Mouse (Mus musculus) hindbrain, embryonic 11.5 days (tissue): Measurements from ENCODE around the gene Atp5mpl. TPM values are rescaled to one million over a fixed set of nuclear protein-coding genes. Genes with fewer than 3 reads are reported as not detected.

Experiments used
- ATAC-seq: fragments of 200-750 bp; cut with Nextera tagmentation; 2 replicates; pipeline ENCODE4 v1.8.0; 2017; ENCODE audit warnings: mild to moderate bottlenecking, moderate TSS enrichment, moderate library complexity; ENCODE audit not compliant: low FRiP score
- DNase-seq: peaks from one replicate; pipeline ENCODE4 v3.0.0-alpha.2; 2015; ENCODE audit warnings: low spot score
- H3K27ac ChIP-seq: fragments of 300-500 bp; sonication (generic); 2 replicates; pipeline ENCODE4 v1.5.1; 2014; ENCODE audit warnings: mild to moderate bottlenecking, low read depth, low read length
- H3K27me3 ChIP-seq: fragments of 300-500 bp; sonication (generic); 2 replicates; pipeline ENCODE4 v1.6.1; 2014; ENCODE audit warnings: mild to moderate bottlenecking, low read length, moderate library complexity, mixed read lengths; ENCODE audit not compliant: control insufficient read depth, insufficient read depth
- H3K36me3 ChIP-seq: fragments of 300-500 bp; sonication (generic); 2 replicates; pipeline ENCODE4 v1.6.1; 2014; ENCODE audit warnings: mild to moderate bottlenecking, low read length, moderate library complexity, mixed read lengths; ENCODE audit not compliant: control insufficient read depth, insufficient read depth
- H3K4me1 ChIP-seq: fragments of 300-500 bp; sonication (generic); replicated peaks from 2 replicates; pipeline ENCODE4 v1.6.1; 2014; ENCODE audit warnings: low read length, mixed read lengths; ENCODE audit not compliant: control insufficient read depth, insufficient read depth
- H3K4me2 ChIP-seq: fragments of 300-500 bp; sonication (generic); replicated peaks from 2 replicates; pipeline ENCODE4 v1.6.1; 2014; ENCODE audit warnings: mild to moderate bottlenecking, low read depth, low read length
- H3K4me3 ChIP-seq: fragments of 300-500 bp; sonication (generic); 2 replicates; pipeline ENCODE4 v1.5.1; 2014; ENCODE audit warnings: low read depth, low read length
- H3K9ac ChIP-seq: fragments of 300-500 bp; sonication (generic); 2 replicates; pipeline ENCODE4 v1.6.1; 2014; ENCODE audit warnings: low read depth, low read length
- H3K9me3 ChIP-seq: fragments of 300-500 bp; sonication (generic); 2 replicates; pipeline ENCODE4 v1.6.1; 2016; ENCODE audit warnings: low read length; ENCODE audit not compliant: control insufficient read depth
- whole genome bisulfite sequencing: fragments of 180-500 bp; shearing (Covaris S2); extraction: QIAGEN DNeasy Blood & Tissue Kit; methylation state at CpG from one replicate; pipeline ENCODE4 v1.1.7; 2014; 5-methylcytosine and 5-hydroxymethylcytosine counted together
- polyA plus RNA-seq: library from polyadenylated mRNA; unstranded; fragments of >200 nt; fragmentation: Nextera tagmentation; extraction: Ambion mirVana; gene quantifications from 2 replicates; pipeline ENCODE4 v1.2.1, GENCODE M21; 2014

The Atp5mpl gene
- polyA plus RNA-seq, 1 experiment from 2014 or later: 582 TPM

- H3K9me3 ChIP-seq: no peaks in the 10 kb centered on the region
- H3K4me3 ChIP-seq: no peak overlapping the region
- H3K27me3 ChIP-seq: peaks cover 7% of the 10 kb centered on the region
- ATAC-seq: no peak
- no peak overlapping the region for H3K27ac ChIP-seq
- H3K36me3 ChIP-seq: no peaks in the 10 kb centered on the region
- H3K4me1 ChIP-seq: no peaks in the 10 kb centered on the region
- H3K9ac ChIP-seq: no peak overlapping the region
- DNase-seq: no peak
- 93% methylated on average over 2 of the region's 2 CpGs for WGBS
- no peak overlapping the region for H3K4me2 ChIP-seq
These were observed 55.0 kb downstream of the Atp5mpl start for GRCm38 (mm10) chr12:111911796-111912195.

Other genes starting within 250 kb of the Atp5mpl start
- gene Klc1, start 208.1 kb downstream of the Atp5mpl start, polyA plus RNA-seq: 345 and 366 TPM in 2 replicates
- 8.2 and 9.8 TPM in 2 replicates for gene Xrcc3, start 153.1 kb downstream of the Atp5mpl start, polyA plus RNA-seq
- 54.2 and 54.7 TPM in 2 replicates for gene Zfyve21, start 152.8 kb downstream of the Atp5mpl start, polyA plus RNA-seq
- 8.3 and 9.5 TPM in 2 replicates for gene Ppp1r13b, start 58.9 kb downstream of the Atp5mpl start, polyA plus RNA-seq
- 0.37 and 0.81 TPM in 2 replicates for gene Tdrd9, start 4.6 kb upstream of the Atp5mpl start, polyA plus RNA-seq
- gene Rd3l, start 14.3 kb upstream of the Atp5mpl start, polyA plus RNA-seq: not detected in 2 replicates
- gene Aspg, start 139.7 kb upstream of the Atp5mpl start, polyA plus RNA-seq: 0.52 and 0.65 TPM in 2 replicates
- 2.0 and 2.2 TPM in 2 replicates for gene Kif26a, start 179.2 kb upstream of the Atp5mpl start, polyA plus RNA-seq